Mouse (Mus musculus): ENCODE data around the gene Gid4. TPM values are rescaled to one million over a fixed set of nuclear protein-coding genes. Genes with fewer than 3 reads are reported as not detected.

Gene Gid4
- polyA plus RNA-seq, 1 experiment: 7.1 TPM

GRCm38 (mm10) chr11:60391346-60391745 lies 25.6 kb upstream of the Gid4 start:
- no peaks in the 10 kb centered on the region for H3K36me3 ChIP-seq (replicated peaks; ENCODE audit: low read length)
- H3K9me3 ChIP-seq: no peaks in the 10 kb centered on the region

GRCm38 (mm10) chr11:60396546-60396945 lies 20.4 kb upstream of the Gid4 start:
- H3K27me3 ChIP-seq (replicated peaks): peaks cover 9% of the 10 kb centered on the region
- H3K4me3 ChIP-seq (replicated peaks): no peak overlapping the region
- H3K9me3 ChIP-seq: no peaks in the 10 kb centered on the region
- H3K4me1 ChIP-seq: no peaks in the 10 kb centered on the region; the same call in 1 of the 2 replicates
- H3K36me3 ChIP-seq (replicated peaks; ENCODE audit: low read length): peaks cover 20% of the 10 kb centered on the region
- TF ChIP-seq FLI1 (IDR thresholded peaks at IDR 0.05; ENCODE audit: low read length) (no peak), GATA1 (IDR thresholded peaks at IDR 0.05; ENCODE audit: borderline replicate concordance, low read length) (no peak)

More at GRCm38 (mm10) chr11:60391346-60391745, 25.6 kb upstream of the Gid4 start:
- H3K4me3 ChIP-seq (replicated peaks): no peak overlapping the region
- H3K4me1 ChIP-seq: peaks cover 13% of the 10 kb centered on the region
- H3K27me3 ChIP-seq (replicated peaks): peaks cover 42% of the 10 kb centered on the region
- no peak for TF ChIP-seq FLI1 (IDR thresholded peaks at IDR 0.05; ENCODE audit: low read length)
- no peak for TF ChIP-seq GATA1 (IDR thresholded peaks at IDR 0.05; ENCODE audit: borderline replicate concordance, low read length)

GRCm38 (mm10) chr11:60397172-60397571 lies 19.8 kb upstream of the Gid4 start:
- TF ChIP-seq GATA1 (IDR thresholded peaks at IDR 0.05; ENCODE audit: borderline replicate concordance, low read length) (no peak), FLI1 (IDR thresholded peaks at IDR 0.05; ENCODE audit: low read length) (no peak)
- no peak overlapping the region for H3K4me3 ChIP-seq (replicated peaks)
- no peaks in the 10 kb centered on the region for H3K4me1 ChIP-seq
- peaks cover 9% of the 10 kb centered on the region for H3K27me3 ChIP-seq (replicated peaks)
- H3K36me3 ChIP-seq (replicated peaks; ENCODE audit: low read length): peaks cover 27% of the 10 kb centered on the region
- H3K9me3 ChIP-seq: no peaks in the 10 kb centered on the region

- Histone ChIP-seq H3K27me3 (replicated peaks) (no peaks in the 10 kb centered on the region), H3K4me3 (replicated peaks) (no peak overlapping the region), H3K4me1 (no peaks in the 10 kb centered on the region), H3K9me3 (no peaks in the 10 kb centered on the region), H3K36me3 (replicated peaks; ENCODE audit: low read length) (peaks cover 95% of the 10 kb centered on the region)
- no peak for TF ChIP-seq FLI1 (IDR thresholded peaks at IDR 0.05; ENCODE audit: low read length)
- no peak for TF ChIP-seq GATA1 (IDR thresholded peaks at IDR 0.05; ENCODE audit: borderline replicate concordance, low read length)
Measured at GRCm38 (mm10) chr11:60406606-60407005, 10.3 kb upstream of the Gid4 start.

- no peaks in the 10 kb centered on the region for H3K9me3 ChIP-seq
- H3K27me3 ChIP-seq (replicated peaks): no peaks in the 10 kb centered on the region
- H3K4me1 ChIP-seq: peaks cover 32% of the 10 kb centered on the region
- H3K36me3 ChIP-seq (replicated peaks; ENCODE audit: low read length): peaks cover 42% of the 10 kb centered on the region
- H3K4me3 ChIP-seq (replicated peaks): no peak overlapping the region
- no peak for TF ChIP-seq GATA1 (IDR thresholded peaks at IDR 0.05; ENCODE audit: borderline replicate concordance, low read length)
- no peak for TF ChIP-seq FLI1 (IDR thresholded peaks at IDR 0.05; ENCODE audit: low read length)
Measured at GRCm38 (mm10) chr11:60412173-60412572, 4.8 kb upstream of the Gid4 start.

- TF ChIP-seq GATA1 (IDR thresholded peaks at IDR 0.05; ENCODE audit: borderline replicate concordance, low read length) (no peak), FLI1 (IDR thresholded peaks at IDR 0.05; ENCODE audit: low read length) (no peak)
- peaks cover 32% of the 10 kb centered on the region for H3K4me1 ChIP-seq
- H3K36me3 ChIP-seq (replicated peaks; ENCODE audit: low read length): peaks cover 34% of the 10 kb centered on the region
- no peak overlapping the region for H3K4me3 ChIP-seq (replicated peaks)
- H3K27me3 ChIP-seq (replicated peaks): no peaks in the 10 kb centered on the region
- no peaks in the 10 kb centered on the region for H3K9me3 ChIP-seq
Measured at GRCm38 (mm10) chr11:60412921-60413320, 4.0 kb upstream of the Gid4 start.

- peak overlapping the region; percentile 98 for H3K4me3 ChIP-seq (replicated peaks)
- no peaks in the 10 kb centered on the region for H3K9me3 ChIP-seq
- no peak for TF ChIP-seq FLI1 (IDR thresholded peaks at IDR 0.05; ENCODE audit: low read length)
- TF ChIP-seq GATA1 (IDR thresholded peaks at IDR 0.05; ENCODE audit: borderline replicate concordance, low read length): no peak
- no peaks in the 10 kb centered on the region for H3K27me3 ChIP-seq (replicated peaks)
- H3K36me3 ChIP-seq (replicated peaks; ENCODE audit: low read length): peaks cover 9% of the 10 kb centered on the region
- H3K4me1 ChIP-seq: peaks cover 62% of the 10 kb centered on the region
Measured at GRCm38 (mm10) chr11:60416590-60416962, 369 bp upstream of the Gid4 start.

GRCm38 (mm10) chr11:60417717-60418472 lies 950 bp downstream of the Gid4 start, which contains the start of gene Atpaf2:
Gene Atpaf2, minus strand, starts transcription at chr11:60418457.
- no peaks in the 10 kb centered on the region for H3K27me3 ChIP-seq (replicated peaks)
- peaks cover 66% of the 10 kb centered on the region for H3K4me1 ChIP-seq
- H3K36me3 ChIP-seq (replicated peaks; ENCODE audit: low read length): peaks cover 9% of the 10 kb centered on the region
- no peaks in the 10 kb centered on the region for H3K9me3 ChIP-seq
- TF ChIP-seq FLI1 (IDR thresholded peaks at IDR 0.05; ENCODE audit: low read length) (no peak), GATA1 (IDR thresholded peaks at IDR 0.05; ENCODE audit: borderline replicate concordance, low read length) (no peak)
- peak within 1 kb of the TSS; percentile 98 for H3K4me3 ChIP-seq (replicated peaks)

- H3K36me3 ChIP-seq (replicated peaks; ENCODE audit: low read length): peaks cover 9% of the 10 kb centered on the region
- H3K4me3 ChIP-seq (replicated peaks): peak overlapping the region; percentile 98
- H3K9me3 ChIP-seq: no peaks in the 10 kb centered on the region
- no peaks in the 10 kb centered on the region for H3K27me3 ChIP-seq (replicated peaks)
- TF ChIP-seq GATA1 (IDR thresholded peaks at IDR 0.05; ENCODE audit: borderline replicate concordance, low read length): no peak
- TF ChIP-seq FLI1 (IDR thresholded peaks at IDR 0.05; ENCODE audit: low read length): no peak
- peaks cover 71% of the 10 kb centered on the region for H3K4me1 ChIP-seq
Measured at GRCm38 (mm10) chr11:60418473-60418803, 1.5 kb downstream of the Gid4 start.

- TF ChIP-seq GATA1 (IDR thresholded peaks at IDR 0.05; ENCODE audit: borderline replicate concordance, low read length): no peak
- TF ChIP-seq FLI1 (IDR thresholded peaks at IDR 0.05; ENCODE audit: low read length): no peak
- no peaks in the 10 kb centered on the region for H3K9me3 ChIP-seq
Measured at GRCm38 (mm10) chr11:60422046-60422668, 5.2 kb downstream of the Gid4 start.

More at GRCm38 (mm10) chr11:60422046-60422668, 5.2 kb downstream of the Gid4 start:
- no peak overlapping the region for H3K4me3 ChIP-seq (replicated peaks)
- no peaks in the 10 kb centered on the region for H3K27me3 ChIP-seq (replicated peaks)
- H3K36me3 ChIP-seq (replicated peaks; ENCODE audit: low read length): peaks cover 34% of the 10 kb centered on the region
- peaks cover 48% of the 10 kb centered on the region for H3K4me1 ChIP-seq

All from megakaryocyte, embryonic 14.5 days (primary cell).